Mouse (Mus musculus): ENCODE results near the gene Meis2. TPM values are rescaled to one million over a fixed set of nuclear protein-coding genes. Genes with fewer than 3 reads are reported as not detected.

Gene Meis2
- total RNA-seq, 2 experiments from 2014 or later, result 94.3 to 130 TPM

- intact Hi-C loops (cut with DNase I), result no loop called here
Observed at GRCm38 (mm10) chr2:116019466-116019794, 46.2 kb downstream of the Meis2 start.

GRCm38 (mm10) chr2:116018781-116019465 lies 46.7 kb downstream of the Meis2 start:
- peak in 1 of 2 experiments; percentile 13 for DNase-seq (ENCODE audit: low spot score in 2 of 2)
- intact Hi-C loops (cut with DNase I), result no loop called here

More at GRCm38 (mm10) chr2:116019466-116019794, 46.2 kb downstream of the Meis2 start:
- DNase-seq (ENCODE audit: low spot score in 2 of 2), result no peak

- no peak for DNase-seq (ENCODE audit: low spot score in 2 of 2)
Observed at GRCm38 (mm10) chr2:116015520-116015919, 50.1 kb downstream of the Meis2 start.

GRCm38 (mm10) chr2:116010469-116010868 lies 55.2 kb downstream of the Meis2 start:
- DNase-seq (ENCODE audit: low spot score in 2 of 2), result no peak
- intact Hi-C loops (cut with DNase I), result no loop called here

More at GRCm38 (mm10) chr2:116015520-116015919, 50.1 kb downstream of the Meis2 start:
- intact Hi-C loops (cut with DNase I), result no loop called here

GRCm38 (mm10) chr2:116010061-116010460 lies 55.6 kb downstream of the Meis2 start:
- DNase-seq (ENCODE audit: low spot score in 2 of 2), result peak in 1 of 2 experiments; percentile 26
- intact Hi-C loops (cut with DNase I), result no loop called here

- DNase-seq (ENCODE audit: low spot score in 2 of 2), result peak in 1 of 2 experiments; percentile 76
- intact Hi-C loops (cut with DNase I), result no loop called here
Observed at GRCm38 (mm10) chr2:116009097-116009970, 56.3 kb downstream of the Meis2 start.

- intact Hi-C loops (cut with DNase I), result no loop called here
- DNase-seq (ENCODE audit: low spot score in 2 of 2), result no peak
Observed at GRCm38 (mm10) chr2:116002354-116002753, 63.3 kb downstream of the Meis2 start.

- intact Hi-C loops (cut with DNase I), result no loop called here
- DNase-seq (ENCODE audit: low spot score in 2 of 2), result no peak
Observed at GRCm38 (mm10) chr2:116001352-116002138, 64.1 kb downstream of the Meis2 start.

- intact Hi-C loops (cut with DNase I), result no loop called here
- no peak for DNase-seq (ENCODE audit: low spot score in 2 of 2)
Observed at GRCm38 (mm10) chr2:116000514-116000913, 65.1 kb downstream of the Meis2 start.

- DNase-seq (ENCODE audit: low spot score in 2 of 2), result no peak
- intact Hi-C loops (cut with DNase I), result no loop called here
Observed at GRCm38 (mm10) chr2:115998802-115999201, 66.8 kb downstream of the Meis2 start.

- intact Hi-C loops (cut with DNase I), result no loop called here
Observed at GRCm38 (mm10) chr2:115996438-115996837, 69.2 kb downstream of the Meis2 start.

GRCm38 (mm10) chr2:115993877-115994276 lies 71.8 kb downstream of the Meis2 start:
- no peak for DNase-seq (ENCODE audit: low spot score in 2 of 2)
- intact Hi-C loops (cut with DNase I), result no loop called here

More at GRCm38 (mm10) chr2:115996438-115996837, 69.2 kb downstream of the Meis2 start:
- no peak for DNase-seq (ENCODE audit: low spot score in 2 of 2)

- intact Hi-C loops (cut with DNase I), result no loop called here
- no peak for DNase-seq (ENCODE audit: low spot score in 2 of 2)
Observed at GRCm38 (mm10) chr2:115989249-115989648, 76.4 kb downstream of the Meis2 start.

GRCm38 (mm10) chr2:115988448-115988847 lies 77.2 kb downstream of the Meis2 start:
- intact Hi-C loops (cut with DNase I), result no loop called here
- no peak for DNase-seq (ENCODE audit: low spot score in 2 of 2)

- DNase-seq (ENCODE audit: low spot score in 2 of 2), result no peak
- intact Hi-C loops (cut with DNase I), result no loop called here
Observed at GRCm38 (mm10) chr2:115984952-115985351, 80.7 kb downstream of the Meis2 start.

- DNase-seq (ENCODE audit: low spot score in 2 of 2), result no peak
- intact Hi-C loops (cut with DNase I), result no loop called here
Observed at GRCm38 (mm10) chr2:115984487-115984886, 81.2 kb downstream of the Meis2 start.

GRCm38 (mm10) chr2:115980490-115980889 lies 85.1 kb downstream of the Meis2 start:
- intact Hi-C loops (cut with DNase I), result no loop called here
- no peak for DNase-seq (ENCODE audit: low spot score in 2 of 2)

- DNase-seq (ENCODE audit: low spot score in 2 of 2), result no peak
- intact Hi-C loops (cut with DNase I), result no loop called here
Observed at GRCm38 (mm10) chr2:115979683-115980476, 85.8 kb downstream of the Meis2 start.

- intact Hi-C loops (cut with DNase I), result no loop called here
- DNase-seq (ENCODE audit: low spot score in 2 of 2), result no peak
Observed at GRCm38 (mm10) chr2:115978666-115979065, 87.0 kb downstream of the Meis2 start.

Data from left cerebral cortex, postnatal 25 days (tissue).